Mouse (Mus musculus) intestine, postnatal 0 days (tissue): ENCODE results near the gene Ppfibp1. TPM values are rescaled to one million over a fixed set of nuclear protein-coding genes. Genes with fewer than 3 reads are reported as not detected.

Experiments
- ATAC-seq: fragments of 200-750 bp; cut with Nextera tagmentation; 2 replicates; pipeline ENCODE4 v1.8.0; 2017; ENCODE audit warnings: mild to moderate bottlenecking, moderate TSS enrichment, moderate library complexity
- H3K27ac ChIP-seq: fragments of 300-500 bp; sonication (generic); 2 replicates; pipeline ENCODE4 v1.5.1; 2014; ENCODE audit warnings: mild to moderate bottlenecking, low read depth, low read length, moderate library complexity
- H3K27me3 ChIP-seq: fragments of 300-500 bp; sonication (generic); replicated peaks from 2 replicates; pipeline ENCODE4 v1.6.1; 2014; ENCODE audit warnings: low read length, mixed read lengths; ENCODE audit not compliant: control insufficient read depth, insufficient read depth
- H3K36me3 ChIP-seq: fragments of 300-500 bp; sonication (generic); 2 replicates; pipeline ENCODE4 v1.6.1; 2014; ENCODE audit warnings: mild to moderate bottlenecking, moderate library complexity; ENCODE audit not compliant: control insufficient read depth, insufficient read depth
- H3K4me1 ChIP-seq: fragments of 300-500 bp; sonication (generic); replicated peaks from 2 replicates; pipeline ENCODE4 v1.6.1; 2014; ENCODE audit warnings: antibody characterized with exemption, low read length, mixed read lengths; ENCODE audit not compliant: control insufficient read depth, insufficient read depth
- H3K4me2 ChIP-seq: fragments of 300-500 bp; sonication (generic); replicated peaks from 2 replicates; pipeline ENCODE4 v1.6.1; 2014; ENCODE audit warnings: low read depth, mild to moderate bottlenecking, moderate library complexity
- H3K4me3 ChIP-seq: fragments of 300-500 bp; sonication (generic); 2 replicates; pipeline ENCODE4 v1.5.1; 2014; ENCODE audit warnings: low read depth, low read length
- H3K9ac ChIP-seq: fragments of 300-500 bp; sonication (generic); 2 replicates; pipeline ENCODE4 v1.6.1; 2014; ENCODE audit warnings: mild to moderate bottlenecking, low read depth, low read length
- H3K9me3 ChIP-seq: fragments of 300-500 bp; sonication (generic); 2 replicates; pipeline ENCODE4 v1.6.1; 2016; ENCODE audit warnings: mixed run types; ENCODE audit not compliant: control insufficient read depth
- CTCF ChIP-seq: sonication (generic); IDR thresholded peaks from 2 replicates; pipeline ENCODE4 v1.5.1; 2016; ENCODE audit warnings: low read depth, mild to moderate bottlenecking, control low read depth, antibody characterized with exemption, moderate library complexity
- WGBS: fragments of 180-500 bp; shearing (Covaris S2); extraction: QIAGEN DNeasy Blood & Tissue Kit; methylation state at CpG from one replicate; pipeline ENCODE4 v1.1.7; 2014; 5-methylcytosine and 5-hydroxymethylcytosine counted together
- polyA plus RNA-seq: library from polyadenylated mRNA; unstranded; fragments of >200 nt; fragmentation: Nextera tagmentation; extraction: Ambion mirVana; gene quantifications from 2 replicates; pipeline ENCODE4 v1.2.1, GENCODE M21; 2015

The Ppfibp1 gene
- polyA plus RNA-seq, 1 experiment from 2014 or later = 32.3 TPM

DNA sequence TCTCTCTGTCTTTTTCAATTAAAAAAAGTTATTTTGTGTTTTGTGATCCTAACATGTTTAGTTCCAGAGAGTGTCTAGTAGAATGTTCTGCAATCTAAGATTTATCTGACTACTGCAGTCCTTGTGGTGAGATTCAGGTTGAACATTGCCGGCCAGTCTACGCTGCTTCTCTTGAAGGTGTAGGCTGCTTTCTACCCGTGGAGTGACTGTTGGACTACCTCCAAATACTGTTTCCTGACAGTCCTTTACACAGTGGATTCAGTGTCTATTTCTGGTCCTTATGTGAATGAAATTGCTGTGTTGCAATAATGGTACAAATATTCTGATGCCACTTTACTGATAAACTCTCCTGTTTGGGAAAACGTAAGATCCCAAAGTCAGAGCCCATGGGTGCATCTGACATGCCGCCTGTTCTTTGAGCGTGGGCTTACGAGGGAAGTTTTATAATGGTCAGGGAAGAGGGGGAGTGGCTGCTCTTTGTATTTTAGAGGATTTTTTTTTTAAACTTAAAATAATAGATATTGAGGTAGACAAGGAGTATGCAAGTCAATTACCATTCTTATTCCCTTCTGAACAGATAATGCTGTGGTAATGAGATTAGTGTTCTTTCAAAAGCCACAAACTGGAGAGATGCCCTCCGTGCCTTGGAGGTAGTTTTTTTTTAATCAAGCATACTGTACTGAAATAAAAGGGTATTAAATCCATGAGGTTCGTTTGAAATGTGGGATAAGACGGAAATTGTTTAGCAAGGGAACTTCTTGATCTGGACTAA is 61.6 kb downstream of the Ppfibp1 start:
- no peaks in the 10 kb centered on the region for H3K9me3 ChIP-seq
- no peaks in the 10 kb centered on the region for H3K36me3 ChIP-seq
- H3K4me3 ChIP-seq = no peak overlapping the region
- TF ChIP-seq CTCF = no peak
- 70% methylated on average over 10 of the region's 10 CpGs for WGBS
- no peak overlapping the region for H3K27ac ChIP-seq
- no peak overlapping the region for H3K4me2 ChIP-seq
- no peak overlapping the region for H3K9ac ChIP-seq
- H3K4me1 ChIP-seq = peaks cover 11% of the 10 kb centered on the region
- no peaks in the 10 kb centered on the region for H3K27me3 ChIP-seq
- ATAC-seq = no peak

DNA sequence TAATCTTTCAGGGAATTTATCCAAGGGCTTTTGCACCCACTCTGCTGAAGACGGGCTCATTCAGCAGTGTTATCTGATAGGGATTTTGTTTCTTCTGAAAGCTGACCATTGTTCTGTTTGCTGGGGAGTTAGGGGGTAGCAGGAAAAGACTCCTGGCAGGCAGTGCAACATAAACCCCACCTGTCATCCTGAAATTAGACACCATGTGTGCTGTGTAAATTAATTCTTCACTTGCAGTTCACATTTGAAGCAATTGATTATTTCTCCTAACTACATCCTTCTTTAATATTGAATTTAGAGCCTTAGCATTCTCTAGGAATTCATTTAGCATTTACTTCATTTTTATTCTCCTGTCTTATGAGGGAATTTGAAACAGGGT is 62.2 kb downstream of the Ppfibp1 start:
- H3K27ac ChIP-seq = no peak overlapping the region
- H3K36me3 ChIP-seq = no peaks in the 10 kb centered on the region
- H3K9ac ChIP-seq = no peak overlapping the region
- H3K4me3 ChIP-seq = no peak overlapping the region
- H3K4me1 ChIP-seq = peaks cover 11% of the 10 kb centered on the region
- no peaks in the 10 kb centered on the region for H3K27me3 ChIP-seq
- ATAC-seq = no peak
- H3K4me2 ChIP-seq = no peak overlapping the region
- 27% methylated on average over 1 of the region's 1 CpGs for WGBS
- H3K9me3 ChIP-seq = no peaks in the 10 kb centered on the region
- TF ChIP-seq CTCF = no peak

GRCm38 (mm10) chr6:146954258-146954657 is 66.0 kb downstream of the Ppfibp1 start, which contains the start of gene 1700034J05Rik:
Gene 1700034J05Rik (minus strand): TSS chr6:146954422.
- H3K27ac ChIP-seq = no peak within 1 kb of the TSS
- H3K36me3 ChIP-seq = no peaks in the 10 kb centered on the region
- H3K4me1 ChIP-seq = no peaks in the 10 kb centered on the region
- no peak for ATAC-seq
- H3K9me3 ChIP-seq = no peaks in the 10 kb centered on the region
- H3K4me2 ChIP-seq = no peak within 1 kb of the TSS
- H3K4me3 ChIP-seq = no peak within 1 kb of the TSS
- TF ChIP-seq CTCF = no peak
- no peak within 1 kb of the TSS for H3K9ac ChIP-seq
- no peaks in the 10 kb centered on the region for H3K27me3 ChIP-seq
- WGBS = 84% methylated on average over 1 of the region's 1 CpGs

GRCm38 (mm10) chr6:146955475-146955874 is 67.2 kb downstream of the Ppfibp1 start:
- Histone ChIP-seq H3K9ac (no peak overlapping the region), H3K4me2 (no peak overlapping the region), H3K27me3 (no peaks in the 10 kb centered on the region), H3K36me3 (no peaks in the 10 kb centered on the region), H3K27ac (no peak overlapping the region), H3K9me3 (no peaks in the 10 kb centered on the region), H3K4me3 (no peak overlapping the region), H3K4me1 (no peaks in the 10 kb centered on the region)
- TF ChIP-seq CTCF = no peak
- 85% methylated on average over 1 of the region's 1 CpGs for WGBS
- no peak for ATAC-seq

GRCm38 (mm10) chr6:146955896-146956295 is 67.6 kb downstream of the Ppfibp1 start:
- H3K4me3 ChIP-seq = no peak overlapping the region
- ATAC-seq = no peak
- no peaks in the 10 kb centered on the region; the same call in 1 of the 2 replicates for H3K4me1 ChIP-seq
- no peak overlapping the region for H3K27ac ChIP-seq
- no peak overlapping the region for H3K4me2 ChIP-seq
- TF ChIP-seq CTCF = no peak
- no peaks in the 10 kb centered on the region for H3K36me3 ChIP-seq
- no peaks in the 10 kb centered on the region for H3K9me3 ChIP-seq
- no peak overlapping the region for H3K9ac ChIP-seq
- H3K27me3 ChIP-seq = no peaks in the 10 kb centered on the region
- 56% methylated on average over 12 of the region's 12 CpGs for WGBS

DNA sequence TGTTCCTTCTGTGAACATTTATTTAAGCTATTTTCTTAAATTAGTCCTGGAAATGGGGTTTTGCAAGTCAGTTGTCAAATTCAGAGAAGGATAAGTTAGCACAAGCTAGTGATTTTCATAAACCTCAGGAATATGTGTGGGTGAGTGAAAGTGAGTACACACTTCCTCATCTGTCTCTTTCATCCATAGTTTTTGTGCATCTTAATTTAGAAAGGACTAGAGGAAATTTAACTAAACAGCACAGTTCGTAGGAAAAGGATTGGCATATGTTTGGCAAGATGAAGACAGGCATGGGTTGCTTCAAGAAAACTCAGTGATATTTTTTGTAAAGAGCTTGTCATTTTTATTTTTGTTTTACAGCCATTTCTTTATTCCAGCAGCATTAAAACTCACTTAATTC is 68.7 kb downstream of the Ppfibp1 start:
- ATAC-seq = no peak
- Histone ChIP-seq H3K4me3 (no peak overlapping the region), H3K27me3 (no peaks in the 10 kb centered on the region), H3K36me3 (no peaks in the 10 kb centered on the region), H3K27ac (no peak overlapping the region), H3K9ac (no peak overlapping the region), H3K4me2 (no peak overlapping the region), H3K4me1 (no peaks in the 10 kb centered on the region; the same call in 1 of the 2 replicates), H3K9me3 (no peaks in the 10 kb centered on the region)
- no peak for TF ChIP-seq CTCF
- WGBS = 86% methylated on average over 1 of the region's 1 CpGs

DNA sequence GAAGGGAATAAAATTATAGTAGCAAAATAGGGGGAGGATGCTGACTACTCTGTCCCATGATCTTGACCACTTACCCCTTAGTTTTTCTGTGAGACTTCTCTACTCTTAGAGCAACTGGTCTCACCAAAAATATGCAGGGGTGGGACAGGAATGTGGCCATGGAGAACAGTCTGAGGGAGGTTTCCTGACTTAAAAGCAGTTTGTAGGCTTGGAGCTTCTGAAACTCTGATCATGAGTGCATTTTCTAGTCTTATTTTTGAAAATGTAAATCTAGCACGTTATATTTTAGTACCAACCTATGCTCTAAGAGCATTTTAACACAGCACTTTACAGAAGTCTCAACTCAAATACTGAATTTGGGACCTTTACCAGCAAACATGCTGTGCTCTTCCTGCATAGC is 70.4 kb downstream of the Ppfibp1 start:
- no peaks in the 10 kb centered on the region; the same call in 1 of the 2 replicates for H3K4me1 ChIP-seq

More for the DNA sequence above, 70.4 kb downstream of the Ppfibp1 start:
- Histone ChIP-seq H3K27ac (no peak overlapping the region; the same call in 1 of the 2 replicates), H3K9me3 (no peaks in the 10 kb centered on the region), H3K9ac (no peak overlapping the region), H3K4me2 (no peak overlapping the region), H3K36me3 (no peaks in the 10 kb centered on the region), H3K4me3 (no peak overlapping the region), H3K27me3 (no peaks in the 10 kb centered on the region)
- no peak for TF ChIP-seq CTCF
- WGBS = 71% methylated on average over 1 of the region's 1 CpGs
- ATAC-seq = no peak
